Mouse (Mus musculus) stomach, embryonic 16.5 days (tissue): ENCODE measurements at regions not wholly inside any gene's neighbourhood (a gene's known extent, or its start where the extent isn't known, plus 50 kb on each side); places are given as distances from the start of the nearest gene placed in this dataset.

ENCODE experiments used
- ATAC-seq: fragments of 200-750 bp; cut with Nextera tagmentation; 2 replicates; pipeline ENCODE4 v1.8.0; 2017; ENCODE audit warnings: moderate number of reproducible peaks, moderate TSS enrichment; ENCODE audit not compliant: insufficient read depth, low FRiP score
- H3K27ac ChIP-seq: fragments of 300-500 bp; sonication (generic); 2 replicates; pipeline ENCODE4 v1.5.1; 2014; ENCODE audit warnings: low read length
- H3K27me3 ChIP-seq: fragments of 300-500 bp; sonication (generic); 2 replicates; pipeline ENCODE4 v1.6.1; 2014; ENCODE audit warnings: low read length, control low read depth, mixed read lengths; ENCODE audit not compliant: control insufficient read depth, insufficient read depth
- H3K36me3 ChIP-seq: fragments of 300-500 bp; sonication (generic); 2 replicates; pipeline ENCODE4 v1.6.1; 2014; ENCODE audit warnings: low read length; ENCODE audit not compliant: control insufficient read depth, insufficient read depth
- H3K4me1 ChIP-seq: fragments of 300-500 bp; sonication (generic); 2 replicates; pipeline ENCODE4 v1.6.1; 2014; ENCODE audit warnings: low read length, control low read depth, mixed read lengths; ENCODE audit not compliant: control insufficient read depth, insufficient read depth
- H3K4me2 ChIP-seq: fragments of 300-500 bp; sonication (generic); 2 replicates; pipeline ENCODE4 v1.6.1; 2014; ENCODE audit warnings: low read depth, low read length, mixed read lengths
- H3K4me3 ChIP-seq: fragments of 300-500 bp; sonication (generic); replicated peaks from 2 replicates; pipeline ENCODE4 v1.5.1; 2014; ENCODE audit warnings: mild to moderate bottlenecking, low read length
- H3K9ac ChIP-seq: fragments of 300-500 bp; sonication (generic); 2 replicates; pipeline ENCODE4 v1.6.1; 2014; ENCODE audit warnings: low read length
- H3K9me3 ChIP-seq: fragments of 300-500 bp; sonication (generic); replicated peaks from 2 replicates; pipeline ENCODE4 v1.6.1; 2016; ENCODE audit warnings: low read length, control low read depth; ENCODE audit not compliant: control insufficient read depth
- WGBS: fragments of 180-500 bp; shearing (Covaris S2); extraction: QIAGEN DNeasy Blood & Tissue Kit; methylation state at CpG from one replicate; pipeline ENCODE4 v1.1.7; 2014; 5-methylcytosine and 5-hydroxymethylcytosine counted together

- Histone ChIP-seq H3K27me3 (no peaks in the 10 kb centered on the region), H3K4me2 (no peak overlapping the region), H3K9ac (no peak overlapping the region), H3K4me1 (no peaks in the 10 kb centered on the region), H3K4me3 (no peak overlapping the region), H3K9me3 (no peaks in the 10 kb centered on the region), H3K27ac (no peak overlapping the region), H3K36me3 (no peaks in the 10 kb centered on the region)
- ATAC-seq: no peak
- 76% methylated on average over 2 of the region's 2 CpGs for WGBS
Observed at GRCm38 (mm10) chr4:23727846-23728245, 768.4 kb upstream of the Mms22l start.

GRCm38 (mm10) chr4:23732471-23732870 is 763.8 kb upstream of the Mms22l start:
- H3K27ac ChIP-seq: no peak overlapping the region
- no peaks in the 10 kb centered on the region for H3K9me3 ChIP-seq
- no peak overlapping the region for H3K4me3 ChIP-seq
- no peaks in the 10 kb centered on the region for H3K27me3 ChIP-seq
- H3K36me3 ChIP-seq: no peaks in the 10 kb centered on the region
- H3K9ac ChIP-seq: no peak overlapping the region
- H3K4me2 ChIP-seq: no peak overlapping the region
- no peaks in the 10 kb centered on the region for H3K4me1 ChIP-seq
- ATAC-seq: no peak
- WGBS: 48% methylated on average over 4 of the region's 4 CpGs

- WGBS: 54% methylated on average over 7 of the region's 7 CpGs
- no peaks in the 10 kb centered on the region for H3K9me3 ChIP-seq
- no peaks in the 10 kb centered on the region for H3K27me3 ChIP-seq
Observed at GRCm38 (mm10) chr4:23744079-23744478, 752.2 kb upstream of the Mms22l start.

GRCm38 (mm10) chr4:23758005-23758404 is 738.2 kb upstream of the Mms22l start:
- no peaks in the 10 kb centered on the region for H3K36me3 ChIP-seq
- no peak overlapping the region for H3K4me2 ChIP-seq
- H3K27me3 ChIP-seq: no peaks in the 10 kb centered on the region
- no peak overlapping the region for H3K27ac ChIP-seq
- no peak overlapping the region for H3K4me3 ChIP-seq
- no peak overlapping the region for H3K9ac ChIP-seq
- no peak for ATAC-seq
- H3K4me1 ChIP-seq: no peaks in the 10 kb centered on the region
- H3K9me3 ChIP-seq: no peaks in the 10 kb centered on the region

More at GRCm38 (mm10) chr4:23744079-23744478, 752.2 kb upstream of the Mms22l start:
- Histone ChIP-seq H3K4me1 (no peaks in the 10 kb centered on the region), H3K36me3 (no peaks in the 10 kb centered on the region), H3K27ac (no peak overlapping the region), H3K9ac (no peak overlapping the region), H3K4me3 (no peak overlapping the region), H3K4me2 (no peak overlapping the region)
- no peak for ATAC-seq

GRCm38 (mm10) chr4:23787417-23788204 is 708.6 kb upstream of the Mms22l start:
- no peak for ATAC-seq
- 58% methylated on average over 4 of the region's 4 CpGs for WGBS
- H3K4me1 ChIP-seq: no peaks in the 10 kb centered on the region

GRCm38 (mm10) chr4:23823516-23823915 is 672.7 kb upstream of the Mms22l start:
- no peaks in the 10 kb centered on the region for H3K9me3 ChIP-seq
- H3K4me1 ChIP-seq: no peaks in the 10 kb centered on the region
- ATAC-seq: no peak
- no peaks in the 10 kb centered on the region for H3K27me3 ChIP-seq
- no peak overlapping the region for H3K4me3 ChIP-seq
- H3K27ac ChIP-seq: no peak overlapping the region
- no peak overlapping the region for H3K9ac ChIP-seq
- no peak overlapping the region for H3K4me2 ChIP-seq
- H3K36me3 ChIP-seq: no peaks in the 10 kb centered on the region
- 73% methylated on average over 2 of the region's 2 CpGs for WGBS

More at GRCm38 (mm10) chr4:23787417-23788204, 708.6 kb upstream of the Mms22l start:
- H3K9me3 ChIP-seq: no peaks in the 10 kb centered on the region
- no peak overlapping the region for H3K4me3 ChIP-seq
- no peak overlapping the region for H3K9ac ChIP-seq
- no peak overlapping the region for H3K4me2 ChIP-seq
- no peak overlapping the region for H3K27ac ChIP-seq
- H3K36me3 ChIP-seq: no peaks in the 10 kb centered on the region
- H3K27me3 ChIP-seq: no peaks in the 10 kb centered on the region

GRCm38 (mm10) chr4:23826885-23827284 is 669.4 kb upstream of the Mms22l start:
- Histone ChIP-seq H3K27ac (no peak overlapping the region), H3K9ac (no peak overlapping the region), H3K36me3 (no peaks in the 10 kb centered on the region), H3K4me2 (no peak overlapping the region), H3K4me3 (no peak overlapping the region), H3K9me3 (no peaks in the 10 kb centered on the region), H3K27me3 (no peaks in the 10 kb centered on the region), H3K4me1 (no peaks in the 10 kb centered on the region)
- WGBS: 6% methylated on average over 2 of the region's 2 CpGs
- ATAC-seq: no peak

- no peaks in the 10 kb centered on the region for H3K36me3 ChIP-seq
- H3K4me2 ChIP-seq: no peak overlapping the region
- ATAC-seq: no peak
- no peak overlapping the region for H3K27ac ChIP-seq
- no peaks in the 10 kb centered on the region for H3K9me3 ChIP-seq
- H3K4me1 ChIP-seq: no peaks in the 10 kb centered on the region
- WGBS: 52% methylated on average over 7 of the region's 7 CpGs
- H3K27me3 ChIP-seq: no peaks in the 10 kb centered on the region
- no peak overlapping the region for H3K9ac ChIP-seq
- no peak overlapping the region for H3K4me3 ChIP-seq
Observed at GRCm38 (mm10) chr4:23832385-23833164, 663.7 kb upstream of the Mms22l start.

GRCm38 (mm10) chr4:23843609-23844287 is 652.5 kb upstream of the Mms22l start:
- Histone ChIP-seq H3K36me3 (no peaks in the 10 kb centered on the region), H3K27ac (no peak overlapping the region), H3K4me2 (no peak overlapping the region), H3K4me1 (no peaks in the 10 kb centered on the region), H3K4me3 (no peak overlapping the region), H3K27me3 (no peaks in the 10 kb centered on the region), H3K9ac (no peak overlapping the region), H3K9me3 (no peaks in the 10 kb centered on the region)
- 78% methylated on average over 4 of the region's 4 CpGs for WGBS
- no peak for ATAC-seq
